Mouse (Mus musculus) CD4-positive, CD25-positive, alpha-beta regulatory T cell (primary cell): Measurements from ENCODE around the gene Dse. TPM values are rescaled to one million over a fixed set of nuclear protein-coding genes. Genes with fewer than 3 reads are reported as not detected.

Source experiments
- polyA plus RNA-seq: library from polyadenylated mRNA; unstranded; fragments of 100-300 nt; shearing (Covaris generic); gene quantifications from one replicate; pipeline ENCODE4 v1.2.1, GENCODE M21; 2017

Dse gene
- 4.0 TPM for polyA plus RNA-seq

GRCm38 (mm10) chr10:34207503-34207850 lies at the start of gene Dse:
TSS of gene Dse (minus strand) at chr10:34207715.

GRCm38 (mm10) chr10:34127392-34128378 lies 79.8 kb downstream of the Dse start, which contains the start of gene Calhm6:
TSS of gene Calhm6 (minus strand) at chr10:34127984.

Other genes starting within 250 kb of the Dse start
- 143 TPM for gene Rwdd1, start 188.1 kb downstream of the Dse start, polyA plus RNA-seq
- gene Trappc3l, start 170.1 kb downstream of the Dse start, polyA plus RNA-seq, result not detected
- gene Calhm4, start 163.4 kb downstream of the Dse start, polyA plus RNA-seq, result not detected
- not detected for gene Calhm5, start 111.2 kb downstream of the Dse start, polyA plus RNA-seq
- 44.5 TPM for gene Calhm6, start 79.7 kb downstream of the Dse start, polyA plus RNA-seq
- gene Tspyl1, start 74.5 kb upstream of the Dse start, polyA plus RNA-seq, result 64.9 TPM
- 11.8 TPM for gene Tspyl4, start 89.7 kb upstream of the Dse start, polyA plus RNA-seq
- 0.73 TPM for gene Col10a1, start 182.3 kb upstream of the Dse start, polyA plus RNA-seq
- gene Nt5dc1, start 210.8 kb upstream of the Dse start, polyA plus RNA-seq, result 62.7 TPM